Mouse (Mus musculus) layer of hippocampus, adult 18-20 months (tissue): ENCODE results near the gene Lmna. TPM values are rescaled to one million over a fixed set of nuclear protein-coding genes. Genes with fewer than 3 reads are reported as not detected.

Experiments used
- DNase-seq, 2 experiments: peaks; one replicate each; pipeline ENCODE4 v3.0.0; 2022; ENCODE audit warnings: low spot score in 2 of 2
- total RNA-seq, 2 experiments: library from RNA; stranded (reverse); gene quantifications; 2 replicates each; pipeline ENCODE4 v1.2.3; 2021

Gene Lmna
- total RNA-seq, 2 experiments from 2014 or later: 36.5 to 40.2 TPM

- no peak for DNase-seq
These were observed 7.7 kb downstream of the Lmna start for GRCm38 (mm10) chr3:88502031-88502571.

GRCm38 (mm10) chr3:88501366-88502030 is 8.3 kb downstream of the Lmna start:
- DNase-seq: no peak

- no peak for DNase-seq
These were observed 8.9 kb downstream of the Lmna start for GRCm38 (mm10) chr3:88500655-88501365.

- no peak for DNase-seq
These were observed 9.7 kb downstream of the Lmna start for GRCm38 (mm10) chr3:88500087-88500486.

GRCm38 (mm10) chr3:88499580-88499979 is 10.2 kb downstream of the Lmna start:
- DNase-seq: no peak

GRCm38 (mm10) chr3:88495741-88496415 is 13.9 kb downstream of the Lmna start:
- DNase-seq: no peak

GRCm38 (mm10) chr3:88494836-88495628 is 14.7 kb downstream of the Lmna start:
- peak in 1 of 2 experiments; percentile 63 for DNase-seq

- DNase-seq: no peak
These were observed 15.8 kb downstream of the Lmna start for GRCm38 (mm10) chr3:88493706-88494582.

- DNase-seq: no peak
These were observed 22.4 kb downstream of the Lmna start for GRCm38 (mm10) chr3:88487396-88487795.

- no peak for DNase-seq
These were observed 22.9 kb downstream of the Lmna start for GRCm38 (mm10) chr3:88486887-88487286.

- no peak for DNase-seq
These were observed 23.7 kb downstream of the Lmna start for GRCm38 (mm10) chr3:88486043-88486442.

- DNase-seq: peak in 1 of 2 experiments; percentile 34
These were observed 25.0 kb downstream of the Lmna start for GRCm38 (mm10) chr3:88484597-88485316.

- peak in 1 of 2 experiments; percentile 81 for DNase-seq
These were observed 26.1 kb downstream of the Lmna start for GRCm38 (mm10) chr3:88483621-88484020.

- DNase-seq: no peak
These were observed 26.6 kb downstream of the Lmna start for GRCm38 (mm10) chr3:88483141-88483540.

- DNase-seq: no peak
These were observed 27.4 kb downstream of the Lmna start for GRCm38 (mm10) chr3:88482336-88482735.

- no peak for DNase-seq
These were observed 28.2 kb downstream of the Lmna start for GRCm38 (mm10) chr3:88481372-88482040.

- DNase-seq: no peak
These were observed 29.1 kb downstream of the Lmna start for GRCm38 (mm10) chr3:88480679-88481078.

- no peak for DNase-seq
These were observed 29.9 kb downstream of the Lmna start for GRCm38 (mm10) chr3:88479828-88480227.

- DNase-seq: no peak
These were observed 30.6 kb downstream of the Lmna start for GRCm38 (mm10) chr3:88479163-88479562.
